Comparison of ENCODE assay signal across 18 mouse cellular contexts in the genomic region with DNA sequence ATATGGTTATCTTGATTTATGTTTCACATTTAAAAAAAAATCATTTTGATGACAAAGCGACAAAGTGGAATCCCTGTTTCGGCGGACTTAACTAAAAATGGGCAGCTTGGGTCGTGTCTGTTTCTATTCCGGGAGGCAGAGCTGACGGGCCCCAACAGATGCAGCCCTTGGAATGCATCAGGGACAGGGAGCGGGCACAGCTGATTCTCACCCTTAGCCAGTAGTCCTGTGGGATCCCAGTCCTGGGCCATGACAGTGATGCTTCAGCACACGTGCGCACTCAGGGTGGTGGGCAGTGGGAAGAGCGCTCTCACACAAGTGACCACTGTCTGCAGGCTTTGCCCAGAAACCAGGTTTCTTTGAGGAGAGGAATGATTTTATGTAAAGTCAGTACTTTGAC. TPM values are rescaled to one million over a fixed set of nuclear protein-coding genes. Genes with fewer than 3 reads are reported as not detected.
DNase-seq lines count a peak whose midpoint lies in the region; ATAC-seq and TF ChIP-seq lines count a peak whose summit lies in the region.
"Had no signal": no experiment of that assay in that cellular context is flagged by ENCODE, and none has a peak within 500 bp of the region (broad histone marks: within the 10 kb centered on the region; RNA-seq: fewer than 3 reads in every experiment).

No protein-coding gene starts in this region.

- H3K36me3 ChIP-seq in heart, embryonic 11.5 days (ENCODE audit: control insufficient read depth, insufficient read depth, low read length), result 0 out of 2 replicates have a peak, but pooled peaks cover 2% of the 10 kb centered on the region
- H3K36me3 ChIP-seq in heart, embryonic 13.5 days, result peaks cover 3% of the 10 kb centered on the region; the same call in 1 of the 2 replicates
- H3K36me3 ChIP-seq: forebrain, embryonic 10.5 days; hindbrain, embryonic 10.5 days; limb, embryonic 15.5 days had no signal

- H3K9ac ChIP-seq in heart, embryonic 11.5 days (ENCODE audit: low read depth, low read length), result peak overlapping the region; percentile 65
- H3K9ac ChIP-seq in heart, embryonic 13.5 days, result peak overlapping the region; percentile 76
- H3K9ac ChIP-seq: limb, embryonic 15.5 days had no signal

- DNase-seq in heart, adult 9 months (ENCODE audit: low spot score in 2 of 2), result no peak
- peak; percentile 86 for DNase-seq in gastrocnemius, adult 2 months
- DNase-seq in mesoderm, embryonic 11.5 days (ENCODE audit: low read depth, low spot score), result peak; percentile 30
- no peak for DNase-seq in cerebellum, postnatal 14 days
- DNase-seq in B cell, adult 2 months, result no peak
- DNase-seq: adrenal gland, adult 2 months; cerebellum, adult 2 months; lung, adult 18-20 months had no signal

- no peaks in the 10 kb centered on the region for H3K9me3 ChIP-seq in heart, embryonic 11.5 days (replicated peaks; ENCODE audit: control insufficient read depth, low read length)
- H3K9me3 ChIP-seq in heart, embryonic 13.5 days, result no peaks in the 10 kb centered on the region
- H3K9me3 ChIP-seq: forebrain, embryonic 10.5 days; hindbrain, embryonic 10.5 days; limb, embryonic 15.5 days had no signal

- H3K4me2 ChIP-seq in heart, embryonic 11.5 days, result peak overlapping the region; percentile 62
- H3K4me2 ChIP-seq in heart, embryonic 13.5 days, result peak overlapping the region; percentile 71
- H3K4me2 ChIP-seq: limb, embryonic 15.5 days had no signal

- peak; percentile 67 for ATAC-seq in heart, embryonic 11.5 days (replicated peaks; ENCODE audit: insufficient number of reproducible peaks, low FRiP score, low TSS enrichment)
- no peak for ATAC-seq in heart, embryonic 13.5 days (ENCODE audit: extremely low read depth, insufficient number of reproducible peaks, low FRiP score, low TSS enrichment)
- ATAC-seq: CD4-positive, CD25-positive, alpha-beta regulatory T cell, adult 4 months had no signal

- H3K4me1 ChIP-seq in heart, embryonic 11.5 days (ENCODE audit: control insufficient read depth, insufficient read depth, low read length), result 0 out of 2 replicates have a peak, but pooled peaks cover 2% of the 10 kb centered on the region
- peaks cover 24% of the 10 kb centered on the region for H3K4me1 ChIP-seq in heart, embryonic 13.5 days
- H3K4me1 ChIP-seq: hindbrain, embryonic 10.5 days; limb, embryonic 15.5 days had no signal

- H3K27ac ChIP-seq in heart, embryonic 11.5 days (ENCODE audit: low read depth, low read length), result peak overlapping the region; percentile 79
- peak overlapping the region; percentile 97 for H3K27ac ChIP-seq in gastrocnemius, adult 2 months
- peak overlapping the region; percentile 97 for H3K27ac ChIP-seq in heart, embryonic 13.5 days (replicated peaks)
- H3K27ac ChIP-seq: forebrain, embryonic 10.5 days; hindbrain, embryonic 10.5 days had no signal

- WGBS in heart, embryonic 11.5 days (ENCODE audit: insufficient replicate concordance), result 40% methylated on average over 10 of the region's 10 CpGs
- 29% methylated on average over 10 of the region's 10 CpGs for WGBS in heart, embryonic 13.5 days

- intact Hi-C loops in gastrocnemius, adult 2 months (cut with DNase I), result no loop called here

- H3K27me3 ChIP-seq in heart, embryonic 11.5 days (ENCODE audit: control insufficient read depth, insufficient read depth, low read length), result no peaks in the 10 kb centered on the region
- H3K27me3 ChIP-seq in heart, embryonic 13.5 days (replicated peaks), result no peaks in the 10 kb centered on the region
- H3K27me3 ChIP-seq: limb, embryonic 15.5 days had no signal

- H3K4me3 ChIP-seq in heart, embryonic 11.5 days (ENCODE audit: low read depth, low read length), result peak overlapping the region; percentile 31
- peak overlapping the region; percentile 76 for H3K4me3 ChIP-seq in gastrocnemius, adult 2 months
- H3K4me3 ChIP-seq in heart, embryonic 13.5 days, result peak overlapping the region; percentile 55
- H3K4me3 ChIP-seq: forebrain, embryonic 10.5 days; hindbrain, embryonic 10.5 days; limb, embryonic 15.5 days had no signal

- TF ChIP-seq CTCF in gastrocnemius, adult 2 months (IDR thresholded peaks at IDR 0.05), result no peak

RNA-seq across cellular contexts. Expression of a gene that starts 1.1 kb away (rescaled TPM):
- 50.5 and 64.4 TPM in 2 replicates for polyA plus RNA-seq in heart, embryonic 11.5 days (2014; fragmentation: Nextera tagmentation; extraction: Ambion mirVana)
- total RNA-seq in gastrocnemius, adult 2 months (2021), result 100 to 1,000 TPM; 491 to 601 TPM
- 46.2 and 49.9 TPM in 2 replicates for polyA plus RNA-seq in heart, embryonic 13.5 days (2015; fragmentation: Nextera tagmentation; extraction: Ambion mirVana)
- total RNA-seq: layer of hippocampus, adult 18-20 months; megakaryocyte progenitor cell, adult 5-6 weeks; MEL; monocyte, adult 5-6 weeks had no signal
- polyA plus RNA-seq: adrenal gland, adult 2 months; CD4-positive, CD25-positive, alpha-beta regulatory T cell, adult 4 months had no signal

Comparison
In these comparisons a context has a peak if more than half of its experiments do, and no peak if none do; other contexts are left out.
1. DNase-seq: peak in gastrocnemius, adult 2 months (single experiment) and mesoderm, embryonic 11.5 days (single experiment); none in heart, adult 9 months (0 of 2), cerebellum, postnatal 14 days (0 of 2) and B cell, adult 2 months (0 of 2).
2. Peak in every context shown above with its lines, with median percentiles within 50 percentile points of each other: H3K27ac ChIP-seq and H3K4me3 ChIP-seq.